Mouse (Mus musculus) small intestine, adult 2 months (tissue): Measurements from ENCODE around the gene Pank1. TPM values are rescaled to one million over a fixed set of nuclear protein-coding genes. Genes with fewer than 3 reads are reported as not detected.

ENCODE experiments used
- H3K27ac ChIP-seq: fragments of 200-500 bp; 2 replicates; pipeline ENCODE4 v1.5.1; 2012; ENCODE audit warnings: low read depth, low read length, control low read depth, inconsistent platforms; ENCODE audit not compliant: insufficient read depth
- H3K27me3 ChIP-seq: fragments of 200-500 bp; 2 replicates; pipeline ENCODE4 v1.6.1; 2012; ENCODE audit warnings: mild to moderate bottlenecking, moderate library complexity, low read length, inconsistent platforms; ENCODE audit not compliant: control insufficient read depth, insufficient read depth
- H3K36me3 ChIP-seq: fragments of 200-500 bp; 2 replicates; pipeline ENCODE4 v1.6.1; 2012; ENCODE audit warnings: mild to moderate bottlenecking, low read length, control low read depth, inconsistent platforms; ENCODE audit not compliant: control insufficient read depth, insufficient read depth
- H3K4me1 ChIP-seq: fragments of 200-500 bp; 2 replicates; pipeline ENCODE4 v1.6.1; 2012; ENCODE audit warnings: low read length, inconsistent platforms, mixed read lengths; ENCODE audit not compliant: control insufficient read depth, insufficient read depth, insufficient read length
- H3K4me3 ChIP-seq: fragments of 200-500 bp; 2 replicates; pipeline ENCODE4 v1.5.1; 2012; ENCODE audit warnings: low read depth, mild to moderate bottlenecking, control low read depth, inconsistent platforms, low read length, moderate library complexity
- CTCF ChIP-seq: fragments of 200-500 bp; IDR thresholded peaks from 2 replicates; pipeline ENCODE4 v1.5.1; 2012; ENCODE audit warnings: low read depth, mild to moderate bottlenecking, control low read depth, inconsistent platforms, low read length, moderate library complexity, mixed read lengths; ENCODE audit not compliant: insufficient replicate concordance, insufficient read length; ENCODE audit errors: extremely low read depth
- POLR2A ChIP-seq: fragments of 200-500 bp; IDR thresholded peaks from 2 replicates; pipeline ENCODE4 v1.6.1; 2012; ENCODE audit warnings: low read depth, mild to moderate bottlenecking, control low read depth, inconsistent platforms, low read length, moderate library complexity
- WGBS: fragments of 180-500 bp; shearing (Covaris S2); methylation state at CpG from one replicate; pipeline ENCODE4 v1.1.7; 2018; 5-methylcytosine and 5-hydroxymethylcytosine counted together
- polyA plus RNA-seq: library from polyadenylated mRNA; depleted of rRNA; stranded (reverse); fragments of >200 nt; gene quantifications from 2 replicates; pipeline ENCODE4 v1.2.3, GENCODE M21; 2012

The Pank1 gene
- polyA plus RNA-seq, 1 experiment = 1.1 TPM

DNA sequence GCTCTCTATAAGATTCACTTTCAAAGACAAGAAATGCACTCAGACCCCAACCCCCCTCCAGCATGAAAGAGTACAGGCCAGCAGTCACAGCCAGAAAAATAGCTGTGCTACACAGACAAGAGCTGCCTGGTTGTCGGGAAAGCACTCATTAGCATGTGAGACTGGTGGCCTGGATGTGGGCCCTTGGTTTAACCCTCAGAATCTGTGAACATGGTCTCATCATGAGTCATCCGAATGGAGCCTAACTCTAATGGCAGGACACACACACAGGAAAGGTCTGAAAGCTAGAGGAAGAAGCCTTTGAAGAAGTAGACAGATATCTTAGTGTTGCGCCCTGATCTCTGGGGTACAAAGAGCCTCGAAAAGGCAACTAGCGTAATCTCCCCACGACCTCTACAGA, 51.8 kb downstream of the Pank1 start:
- no peak overlapping the region for H3K4me3 ChIP-seq
- no peak overlapping the region for H3K27ac ChIP-seq
- TF ChIP-seq CTCF = no peak
- no peak for TF ChIP-seq POLR2A
- H3K4me1 ChIP-seq = no peaks in the 10 kb centered on the region
- H3K36me3 ChIP-seq = no peaks in the 10 kb centered on the region
- WGBS = 89% methylated on average over 6 of the region's 6 CpGs
- no peaks in the 10 kb centered on the region for H3K27me3 ChIP-seq

DNA sequence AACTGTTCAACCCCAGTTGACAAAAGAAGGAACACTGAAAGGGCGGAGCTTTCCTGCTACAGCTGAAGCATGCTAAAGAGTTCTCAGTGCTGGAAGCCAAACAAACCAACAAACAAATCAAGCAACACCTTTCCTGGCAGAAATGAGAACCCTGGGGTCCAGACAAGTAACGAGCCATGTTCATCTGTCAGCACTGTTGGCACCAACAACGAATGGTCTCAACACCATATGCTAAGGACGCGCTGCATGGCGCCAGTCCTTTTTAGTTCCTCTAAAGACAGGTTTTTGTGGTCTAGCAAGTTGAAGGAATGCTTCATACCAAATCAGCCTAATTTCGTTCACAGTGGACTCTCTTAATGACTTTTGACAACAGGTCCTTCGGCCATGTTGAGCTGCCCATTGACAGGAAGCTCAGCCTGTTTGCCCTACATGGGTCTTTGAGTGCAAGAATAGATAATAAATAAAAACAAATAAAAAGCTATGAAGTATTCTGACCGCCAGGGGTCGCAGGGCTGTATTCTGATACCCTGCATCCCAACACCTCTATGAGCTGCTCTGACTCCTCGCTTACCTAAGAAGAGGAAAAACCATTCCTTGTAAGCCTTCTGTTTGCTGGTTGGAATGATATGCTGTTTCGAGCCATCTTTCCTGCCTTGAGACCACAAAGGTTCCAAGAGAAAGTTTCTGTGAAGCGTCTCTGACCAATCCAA, 53.2 kb downstream of the Pank1 start:
- peak; percentile 69; the same call in 1 of the 2 replicates for TF ChIP-seq CTCF
- TF ChIP-seq POLR2A = no peak
- 62% methylated on average over 13 of the region's 13 CpGs for WGBS
- Histone ChIP-seq H3K36me3 (peaks cover 1% of the 10 kb centered on the region), H3K4me3 (no peak overlapping the region), H3K4me1 (no peaks in the 10 kb centered on the region), H3K27ac (no peak overlapping the region), H3K27me3 (no peaks in the 10 kb centered on the region)

GRCm38 (mm10) chr19:34819577-34820170, 59.6 kb downstream of the Pank1 start:
- Histone ChIP-seq H3K4me1 (no peaks in the 10 kb centered on the region; the same call in 1 of the 2 replicates), H3K27ac (no peak overlapping the region), H3K27me3 (no peaks in the 10 kb centered on the region), H3K36me3 (peaks cover 5% of the 10 kb centered on the region), H3K4me3 (no peak overlapping the region)
- 81% methylated on average over 5 of the region's 5 CpGs for WGBS
- no peak for TF ChIP-seq CTCF

DNA sequence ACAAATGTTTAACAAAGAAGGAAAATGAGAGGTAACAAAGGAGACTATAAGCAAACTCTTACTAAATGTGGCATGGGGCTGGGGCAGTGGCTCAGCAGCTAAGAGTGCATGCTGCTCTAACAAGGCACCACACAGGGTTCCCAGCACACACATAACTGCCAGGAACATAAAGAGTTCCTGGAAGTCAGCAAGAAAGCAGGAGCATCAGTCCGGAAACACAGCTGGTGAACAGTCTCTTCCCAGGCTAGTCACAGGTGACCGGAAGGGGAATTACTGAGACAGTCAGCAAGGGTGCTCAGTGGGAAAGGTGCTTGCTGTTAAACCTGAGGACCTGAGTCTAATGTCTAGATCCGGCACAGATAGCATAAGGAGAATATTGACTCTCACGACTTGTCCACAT, 63.9 kb downstream of the Pank1 start:
- Histone ChIP-seq H3K27me3 (no peaks in the 10 kb centered on the region), H3K4me1 (no peaks in the 10 kb centered on the region; the same call in 1 of the 2 replicates), H3K36me3 (peaks cover 4% of the 10 kb centered on the region; the same call in 1 of the 2 replicates), H3K27ac (no peak overlapping the region), H3K4me3 (no peak overlapping the region)
- TF ChIP-seq CTCF = no peak
- TF ChIP-seq POLR2A = no peak
- WGBS = 77% methylated on average over 4 of the region's 4 CpGs

GRCm38 (mm10) chr19:34814696-34815095, 64.6 kb downstream of the Pank1 start:
- Histone ChIP-seq H3K27me3 (no peaks in the 10 kb centered on the region), H3K27ac (no peak overlapping the region), H3K4me3 (no peak overlapping the region), H3K4me1 (no peaks in the 10 kb centered on the region; the same call in 1 of the 2 replicates), H3K36me3 (peaks cover 2% of the 10 kb centered on the region; the same call in 1 of the 2 replicates)
- no peak for TF ChIP-seq CTCF
- no peak for TF ChIP-seq POLR2A
- 76% methylated on average over 4 of the region's 4 CpGs for WGBS

GRCm38 (mm10) chr19:34813961-34814360, 65.3 kb downstream of the Pank1 start:
- TF ChIP-seq CTCF = no peak
- Histone ChIP-seq H3K27ac (no peak overlapping the region), H3K36me3 (peaks cover 2% of the 10 kb centered on the region; the same call in 1 of the 2 replicates), H3K27me3 (no peaks in the 10 kb centered on the region), H3K4me1 (no peaks in the 10 kb centered on the region), H3K4me3 (no peak overlapping the region)
- 77% methylated on average over 6 of the region's 6 CpGs for WGBS

DNA sequence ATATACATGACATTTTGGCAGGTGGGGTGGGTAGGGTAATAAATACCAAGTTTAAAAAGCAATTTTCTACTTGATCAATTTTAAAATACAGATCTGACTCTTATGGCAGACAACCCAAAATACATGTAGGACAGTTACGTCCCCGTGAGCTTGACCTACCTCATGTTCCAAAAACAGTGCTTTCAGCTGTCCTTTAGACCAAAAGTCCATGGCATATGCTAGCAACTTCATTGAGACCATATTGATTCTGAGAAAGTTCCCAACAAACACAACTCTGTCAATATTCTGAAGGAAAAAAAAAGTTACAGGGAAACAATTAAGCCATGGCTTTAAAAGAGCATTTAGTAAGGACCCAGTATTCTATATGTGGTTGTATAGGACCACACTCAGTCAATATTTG, 65.7 kb downstream of the Pank1 start:
- Histone ChIP-seq H3K4me1 (no peaks in the 10 kb centered on the region), H3K27ac (no peak overlapping the region), H3K4me3 (no peak overlapping the region), H3K36me3 (peaks cover 2% of the 10 kb centered on the region; the same call in 1 of the 2 replicates), H3K27me3 (no peaks in the 10 kb centered on the region)
- WGBS = 98% methylated on average over 2 of the region's 2 CpGs
- TF ChIP-seq CTCF = no peak
- no peak for TF ChIP-seq POLR2A

DNA sequence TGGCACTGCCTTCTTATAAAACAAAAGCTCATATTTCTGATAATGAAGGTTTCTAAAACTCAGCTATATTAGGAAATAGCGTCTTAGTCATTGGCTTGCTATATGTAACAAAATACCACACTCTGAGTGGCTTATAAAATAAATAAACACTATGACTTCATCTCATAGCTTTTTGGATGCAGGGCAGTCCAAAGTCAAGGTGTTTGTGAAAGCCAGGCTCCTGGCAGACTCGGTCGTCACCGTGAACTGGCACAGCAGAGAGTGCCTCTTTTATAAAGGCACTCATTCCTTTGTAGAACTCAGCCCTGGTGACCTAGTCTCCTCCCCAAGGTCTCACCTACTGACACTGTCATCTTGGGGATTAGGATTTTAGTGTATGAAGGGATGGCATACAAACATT, 66.5 kb downstream of the Pank1 start:
- Histone ChIP-seq H3K36me3 (peaks cover 2% of the 10 kb centered on the region; the same call in 1 of the 2 replicates), H3K27me3 (no peaks in the 10 kb centered on the region), H3K4me3 (no peak overlapping the region), H3K4me1 (no peaks in the 10 kb centered on the region), H3K27ac (no peak overlapping the region)
- 84% methylated on average over 4 of the region's 4 CpGs for WGBS
- TF ChIP-seq POLR2A (no peak), CTCF (no peak)
